Mouse (Mus musculus) liver (tissue): Measurements from ENCODE around the gene Fpr2.
"Not testable (repeated sequence)": the region's sequence is repeated elsewhere in the genome, so short reads cannot be mapped to it uniquely, and the experiment has no call there.

Source experiments
- DNase-seq: peaks from one replicate; pipeline ENCODE4 v3.0.0-alpha.2; 2020; ENCODE audit warnings: mixed read lengths

Gene Fpr2

DNA sequence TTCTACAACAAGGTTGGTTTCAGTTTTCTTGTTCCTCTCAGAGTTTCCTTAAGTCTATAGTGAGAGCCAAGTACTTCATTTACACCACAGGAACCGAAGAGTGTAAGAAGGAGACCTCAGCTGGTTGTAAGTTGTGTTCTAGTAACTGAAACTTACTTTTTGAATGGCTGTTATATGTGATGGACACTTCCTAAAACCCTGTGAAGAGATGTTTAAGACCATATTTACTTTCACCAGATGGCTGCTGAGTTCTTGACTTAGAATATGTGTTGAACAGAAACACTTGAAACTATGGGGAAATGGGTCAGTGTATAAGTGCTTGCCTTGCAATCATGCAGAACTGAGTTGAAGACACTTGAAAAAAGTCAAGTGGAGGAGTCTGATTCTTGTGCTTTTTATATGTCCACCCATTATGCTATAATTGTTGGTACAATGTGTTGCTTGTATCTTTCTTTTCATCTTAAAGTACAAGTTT is at the start of gene Fpr2, which contains the start of gene Fpr3:
TSS of gene Fpr2 (plus strand) at position 51 of the 475 bp plus-strand sequence.
TSS of gene Fpr3 (plus strand) at position 79 of the 475 bp plus-strand sequence.
- no peak for DNase-seq

DNA sequence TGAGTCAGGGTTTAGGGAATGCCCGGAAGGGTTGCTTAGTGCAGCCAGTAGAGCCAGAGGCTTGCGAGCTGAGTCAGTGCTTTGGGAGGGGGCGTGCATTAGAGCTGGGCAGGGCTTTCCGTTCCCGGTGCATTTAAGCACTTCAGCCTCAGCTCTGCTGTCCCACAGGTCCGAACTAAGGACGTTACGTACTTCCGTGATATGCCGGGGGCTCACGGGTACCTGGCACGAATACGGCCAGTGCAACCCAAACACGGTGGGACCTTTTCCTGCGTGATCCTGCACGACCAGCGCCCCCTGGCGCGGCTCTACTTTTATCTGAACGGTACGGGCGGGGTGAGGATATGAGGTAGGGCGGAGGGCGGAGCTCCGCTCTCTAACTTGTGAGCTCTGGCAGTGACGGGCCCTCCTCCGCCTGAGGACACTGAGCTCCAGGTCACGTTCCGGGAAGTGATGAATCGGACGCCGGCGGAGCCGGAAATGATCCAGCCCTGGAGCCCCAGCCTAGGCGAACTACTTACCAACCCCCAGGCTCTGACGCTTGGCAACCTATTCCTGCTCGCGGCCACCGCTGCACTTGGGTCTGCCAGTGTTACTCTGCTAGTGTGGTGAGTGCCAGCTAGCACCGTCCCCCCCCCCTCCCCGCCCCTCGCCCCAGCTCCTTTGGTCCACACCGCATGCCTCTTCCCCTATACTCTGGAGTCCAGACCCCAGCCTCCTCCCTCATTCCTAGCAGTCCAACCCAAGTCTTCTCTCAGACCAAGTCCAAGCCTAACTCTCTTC is 49.5 kb upstream of the Fpr2 start:
- peak; percentile 92 for DNase-seq

- DNase-seq, result no peak
Measured at GRCm38 (mm10) chr17:17839276-17839675, 48.3 kb upstream of the Fpr2 start.

DNA sequence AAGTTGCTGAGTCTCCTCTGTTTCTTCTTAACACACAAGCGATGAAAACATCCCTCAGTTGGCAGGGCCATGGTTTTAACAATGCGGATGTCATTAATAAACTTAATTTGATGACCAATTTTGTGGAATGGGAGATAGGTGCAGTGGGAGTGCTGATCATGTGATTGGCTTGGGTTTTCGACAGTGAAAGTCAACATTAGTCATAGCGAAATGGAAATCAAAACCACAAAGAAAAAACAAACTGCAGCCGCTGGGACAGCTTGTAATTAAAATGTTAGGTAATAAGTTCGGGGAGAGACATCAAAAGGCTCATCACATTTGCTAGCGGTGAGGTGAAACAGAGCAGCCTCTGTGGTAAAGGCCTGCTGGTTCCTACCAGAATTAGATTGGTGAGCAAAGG is 46.8 kb upstream of the Fpr2 start:
- DNase-seq, result no peak

DNA sequence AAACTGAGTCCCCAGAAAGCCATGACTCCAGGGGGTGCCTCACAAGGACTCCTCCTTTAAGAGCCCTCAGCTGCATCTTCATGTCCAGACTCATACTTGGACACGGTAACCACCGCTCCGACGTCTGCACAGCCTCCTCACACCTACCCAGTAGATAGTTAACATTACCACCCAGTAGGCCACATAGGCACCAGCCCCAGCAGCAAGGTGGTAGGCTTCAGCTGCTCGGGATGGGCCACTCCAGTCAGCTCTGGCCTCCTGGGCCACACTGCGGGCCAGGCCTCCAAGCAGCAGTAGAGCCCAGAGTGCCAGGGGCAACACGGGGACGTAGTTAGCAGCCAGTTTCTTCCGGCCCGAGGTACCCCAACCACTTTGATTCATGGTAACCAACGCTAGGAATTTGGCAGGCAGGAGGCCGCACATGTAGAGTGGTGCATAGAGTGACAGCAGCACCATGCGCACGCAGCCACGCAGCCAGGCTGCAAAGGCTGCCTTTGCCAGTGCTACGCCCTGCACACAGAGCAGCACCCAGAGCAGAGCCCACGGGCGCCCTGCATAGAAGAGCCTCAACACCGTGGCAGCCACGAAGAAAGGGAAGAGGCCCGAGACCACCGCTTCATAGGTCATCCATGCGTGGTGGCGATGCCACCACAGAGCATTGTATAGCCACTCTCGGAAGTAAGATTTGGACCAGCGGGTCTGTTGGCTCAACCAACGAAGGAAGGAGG is 43.9 kb upstream of the Fpr2 start:
- no peak for DNase-seq

- DNase-seq, result not testable (repeated sequence)
Measured at GRCm38 (mm10) chr17:17844606-17845005, 43.0 kb upstream of the Fpr2 start.

DNA sequence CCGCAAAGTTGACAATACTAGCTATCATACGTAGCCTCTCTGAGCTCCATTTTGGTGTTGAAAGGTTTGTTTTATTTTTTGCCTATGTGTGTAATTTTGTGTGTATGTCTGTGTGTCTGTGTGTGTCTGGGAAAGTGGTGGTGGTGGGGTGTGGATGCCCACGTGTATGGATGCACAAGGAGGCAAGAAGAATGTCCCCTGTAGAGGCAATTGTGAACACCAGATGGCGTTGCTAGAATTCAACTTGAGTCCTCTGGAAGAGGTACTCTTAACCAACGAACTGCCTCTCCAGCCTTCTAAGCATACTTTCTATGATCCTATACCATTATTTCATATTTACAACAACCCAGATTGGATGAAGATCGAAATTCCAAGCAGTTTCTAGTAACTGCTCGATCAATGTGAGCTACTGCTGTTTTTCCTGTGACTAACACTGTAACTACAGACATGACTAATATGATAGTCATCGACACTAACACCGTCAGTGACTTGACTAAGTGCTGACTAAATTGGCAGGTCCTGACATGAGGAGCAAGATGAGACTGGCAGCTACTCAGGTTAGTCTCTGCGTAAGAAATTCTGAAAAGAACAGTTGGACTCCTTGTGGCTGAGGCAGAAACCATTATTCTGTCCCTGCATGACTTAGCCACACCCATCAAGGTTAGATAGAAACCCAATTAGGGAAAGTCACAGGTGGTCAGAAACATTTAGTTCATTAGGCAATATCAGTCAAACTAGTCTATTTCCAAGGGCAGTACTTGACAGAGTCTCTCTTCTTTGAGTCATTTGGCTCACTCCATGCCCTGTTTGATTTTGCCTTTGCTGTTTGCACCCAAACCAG is 42.2 kb upstream of the Fpr2 start:
- no peak for DNase-seq

DNA sequence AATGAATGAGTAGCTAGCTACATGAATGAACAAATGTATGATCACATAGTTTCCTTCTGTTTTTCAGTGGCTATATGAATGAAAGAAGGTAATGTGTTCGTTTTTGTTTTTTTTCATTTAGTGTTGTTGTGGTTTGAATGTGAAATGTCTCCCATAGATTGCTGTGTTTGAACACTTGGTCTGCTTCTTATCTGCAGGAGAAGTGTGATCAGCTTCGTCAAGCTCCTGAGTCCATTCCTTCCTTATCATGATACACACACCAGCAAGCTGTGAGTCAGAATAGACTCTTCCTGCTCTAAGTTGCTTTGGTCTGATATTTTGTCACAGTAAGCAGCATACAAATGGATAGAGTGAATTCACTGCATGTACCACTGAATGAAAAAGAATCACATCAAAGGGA is 38.6 kb upstream of the Fpr2 start:
- DNase-seq, result no peak

DNA sequence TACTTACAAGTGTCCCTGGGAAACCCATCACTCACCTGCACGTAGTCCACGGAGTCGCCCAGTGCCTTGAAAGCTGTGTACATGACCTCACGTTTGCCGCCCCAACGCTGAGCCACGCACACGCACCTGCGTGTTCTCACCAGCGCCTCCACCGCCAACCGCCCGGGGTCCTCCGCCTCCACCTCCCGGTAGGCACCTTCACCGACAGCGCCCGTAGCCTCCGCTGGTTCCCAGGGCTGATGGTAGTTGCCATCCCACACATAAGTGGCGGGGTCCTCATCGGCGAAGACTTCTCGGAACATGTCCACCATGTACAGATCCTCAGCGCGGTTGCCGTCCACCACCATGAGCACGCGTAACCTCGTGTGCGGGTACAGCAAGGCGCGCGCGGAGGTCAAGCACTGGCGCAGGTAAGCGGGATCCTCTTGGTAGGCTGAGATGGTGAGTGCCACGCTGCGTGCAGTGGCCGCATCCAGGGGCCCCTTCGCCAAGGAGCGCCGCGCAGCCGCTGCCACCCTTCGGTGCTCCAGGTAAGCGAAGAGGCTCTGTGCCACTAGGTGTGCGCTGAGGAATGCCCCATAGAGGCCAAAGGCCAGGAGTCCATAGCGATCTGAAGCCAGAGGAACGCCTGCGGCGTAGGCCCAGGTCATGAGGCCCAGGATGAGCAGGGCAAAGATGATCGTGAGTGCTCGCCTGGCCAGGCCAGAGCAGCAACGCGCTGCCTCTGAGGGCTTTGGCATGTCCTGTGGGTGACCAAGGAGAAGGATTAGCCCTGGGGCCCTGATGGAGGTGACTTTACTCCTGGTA is 37.5 kb upstream of the Fpr2 start:
- no peak for DNase-seq

- no peak for DNase-seq
Measured at GRCm38 (mm10) chr17:17855064-17855838, 32.4 kb upstream of the Fpr2 start, which contains the start of gene Has1. Gene Has1 (minus strand): TSS chr17:17855205.

DNA sequence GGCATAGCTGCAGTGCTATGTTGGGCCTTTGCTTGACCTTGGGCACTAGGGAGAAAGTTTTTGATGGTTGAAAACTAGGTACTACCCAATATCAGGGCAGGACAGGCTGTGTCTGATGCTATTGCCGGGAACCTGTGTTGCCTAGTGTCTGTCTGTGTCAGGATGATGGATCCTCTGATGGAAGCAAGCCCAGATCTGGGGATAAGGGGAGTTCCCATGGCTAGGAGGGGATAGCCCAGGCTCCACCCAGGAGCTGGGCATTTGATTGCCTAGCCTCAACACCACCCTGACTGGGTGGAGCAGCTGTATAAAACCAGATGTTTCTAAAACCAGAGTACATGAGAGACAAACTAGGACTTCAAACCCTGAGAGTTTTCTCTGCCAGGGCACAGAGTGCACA is 31.0 kb upstream of the Fpr2 start:
- DNase-seq, result no peak

GRCm38 (mm10) chr17:17857446-17857845 is 30.2 kb upstream of the Fpr2 start:
- no peak for DNase-seq

DNA sequence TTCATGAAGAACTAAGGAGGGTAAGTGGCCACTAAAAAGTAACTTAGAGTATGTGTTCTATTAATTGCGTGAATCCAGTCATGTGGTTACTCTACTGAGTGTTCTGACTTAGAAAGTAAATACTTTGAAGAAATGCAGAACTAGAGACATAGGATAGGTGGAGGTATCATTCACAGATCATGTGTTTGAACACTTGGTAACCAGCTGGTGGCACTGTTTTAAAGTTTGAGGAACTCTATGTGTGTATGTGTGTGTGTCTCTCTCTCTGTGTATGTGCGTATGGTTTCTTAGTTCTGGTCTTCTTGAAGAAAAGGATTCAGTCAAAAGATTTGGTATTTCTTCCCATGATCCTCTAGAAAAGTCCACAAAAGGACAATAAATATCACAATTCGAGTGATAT is 27.5 kb upstream of the Fpr2 start:
- no peak for DNase-seq

DNA sequence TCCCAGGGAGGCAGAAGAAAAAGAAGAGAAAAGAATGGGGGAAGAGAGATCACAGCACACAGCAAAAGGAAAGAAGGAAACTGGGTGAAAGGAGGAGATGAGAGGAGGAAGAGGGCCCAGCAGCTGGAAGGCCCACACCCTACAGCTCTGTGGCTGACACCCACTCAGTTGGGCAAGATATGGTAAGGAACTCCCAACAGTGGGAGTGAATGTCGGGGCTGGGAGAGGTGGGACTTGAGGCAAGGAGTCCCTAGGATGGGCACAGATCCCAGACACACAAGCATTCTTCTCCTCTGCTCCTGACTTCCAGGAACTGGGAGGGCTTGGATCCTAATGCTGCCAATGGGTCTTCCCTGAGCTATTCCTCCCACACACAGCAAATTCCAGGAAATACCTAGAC is 25.3 kb upstream of the Fpr2 start:
- no peak for DNase-seq

- DNase-seq, result no peak
Measured at GRCm38 (mm10) chr17:17865168-17865567, 22.5 kb upstream of the Fpr2 start.

DNA sequence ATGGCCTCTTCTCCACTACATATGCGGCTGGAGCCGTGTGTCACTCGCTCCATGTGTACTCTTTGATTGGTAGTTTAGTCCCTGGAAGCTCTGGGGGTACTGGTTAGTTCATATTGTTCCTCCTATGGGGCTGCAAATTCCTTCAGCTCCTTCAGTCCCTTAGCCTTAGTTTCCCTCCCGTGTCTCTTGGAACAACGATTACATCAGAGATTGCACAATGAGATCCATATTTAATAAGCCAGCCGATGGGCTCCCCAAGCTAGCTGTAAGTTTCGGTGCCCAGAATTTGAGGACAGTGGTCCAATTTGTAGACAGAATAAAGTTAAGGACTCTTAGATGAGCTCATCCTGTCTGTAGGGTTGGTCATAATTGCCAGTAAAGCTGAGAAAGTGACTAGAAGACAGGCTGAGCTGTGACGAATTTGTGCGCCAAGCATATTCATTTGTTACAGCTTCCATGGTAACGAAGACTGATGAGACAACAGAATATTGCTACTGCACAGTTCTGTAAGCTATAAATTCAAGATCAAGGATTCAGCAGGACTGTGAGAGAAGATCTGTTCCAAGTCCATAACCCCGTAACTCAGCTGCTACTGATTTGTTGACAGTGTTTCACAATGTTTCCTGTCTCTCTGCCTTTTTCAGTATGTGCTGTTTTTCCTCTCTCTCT is 20.7 kb upstream of the Fpr2 start:
- no peak for DNase-seq

- no peak for DNase-seq
Measured at GRCm38 (mm10) chr17:17870892-17871550, 16.6 kb upstream of the Fpr2 start.

DNA sequence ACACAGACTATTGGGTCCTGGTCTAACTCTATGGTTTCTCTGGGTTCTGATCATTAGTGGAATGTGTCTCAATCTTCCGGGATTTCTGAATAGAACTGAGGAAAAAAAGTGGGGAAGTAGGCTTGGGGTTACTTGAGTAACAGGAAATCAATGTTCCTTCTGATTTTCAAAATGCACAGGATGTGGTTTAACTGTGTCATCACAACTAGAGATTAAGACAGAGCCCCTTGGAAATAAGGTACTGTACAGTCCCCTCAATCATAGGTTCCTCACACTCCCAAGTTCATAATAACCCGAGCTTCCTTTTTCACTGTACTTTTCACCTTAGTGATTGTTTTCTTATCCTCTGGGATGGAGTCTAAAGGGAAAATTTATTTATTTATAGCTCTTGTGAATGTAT is 15.9 kb upstream of the Fpr2 start:
- DNase-seq, result no peak

DNA sequence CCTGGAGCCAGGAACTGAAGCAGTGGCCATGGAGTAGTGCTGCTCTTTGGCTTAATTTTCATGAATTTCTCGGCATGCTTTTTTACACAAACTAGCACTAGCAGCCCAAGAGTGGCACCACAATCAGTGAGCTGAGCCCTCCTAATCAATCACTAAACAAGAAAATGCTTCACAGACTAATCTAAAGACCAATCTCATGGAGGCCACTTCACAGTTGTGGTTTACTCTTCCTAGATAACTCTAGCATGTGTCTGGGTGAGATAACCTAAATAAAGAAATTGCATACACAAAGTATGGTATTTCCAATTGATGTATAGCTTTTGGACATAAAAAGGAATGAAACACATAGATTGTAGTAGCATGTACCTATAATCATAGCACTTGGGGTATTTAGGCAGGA is 8.3 kb upstream of the Fpr2 start:
- no peak for DNase-seq

- DNase-seq, result no peak
Measured at GRCm38 (mm10) chr17:17882672-17883071, 5.0 kb upstream of the Fpr2 start.
